Mouse (Mus musculus) liver, embryonic 14.5 days (tissue): ENCODE results near the gene Acsl3. TPM values are rescaled to one million over a fixed set of nuclear protein-coding genes. Genes with fewer than 3 reads are reported as not detected.

Experiments
- ATAC-seq: fragments of 200-750 bp; cut with Nextera tagmentation; 2 replicates; pipeline ENCODE4 v1.8.0; 2017; ENCODE audit warnings: moderate number of reproducible peaks, mild to moderate bottlenecking, moderate library complexity; ENCODE audit not compliant: insufficient read depth
- DNase-seq, 3 experiments: peaks; one replicate each; pipeline ENCODE4 v3.0.0-alpha.2; 2012 to 2013; ENCODE audit warnings: low read depth in 3 of 3, low spot score in 3 of 3
- H3K27ac ChIP-seq: fragments of 300-500 bp; sonication (generic); 2 replicates; pipeline ENCODE4 v1.5.1; 2014; ENCODE audit warnings: moderate library complexity, mild to moderate bottlenecking, control low read depth, inconsistent platforms
- H3K27me3 ChIP-seq: fragments of 300-500 bp; sonication (generic); 2 replicates; pipeline ENCODE4 v1.6.1; 2014; ENCODE audit warnings: mild to moderate bottlenecking, low read length, moderate library complexity; ENCODE audit not compliant: control insufficient read depth, insufficient read depth
- H3K36me3 ChIP-seq: fragments of 300-500 bp; sonication (generic); replicated peaks from 2 replicates; pipeline ENCODE4 v1.6.1; 2014; ENCODE audit warnings: low read depth; ENCODE audit not compliant: control insufficient read depth, insufficient read depth
- H3K4me1 ChIP-seq, 2 experiments: fragments of 200-500 bp in 1 of 2; fragments of 300-500 bp in 1 of 2; sonication (generic) in 1 of 2; replicated peaks; 2 replicates each; pipeline ENCODE4 v1.6.1; 2012 to 2014; ENCODE audit warnings: antibody characterized with exemption in 1 of 2, inconsistent platforms in 1 of 2, low read length in 1 of 2; ENCODE audit not compliant: control insufficient read depth in 2 of 2, insufficient read depth in 2 of 2
- H3K4me2 ChIP-seq: fragments of 300-500 bp; sonication (generic); 2 replicates; pipeline ENCODE4 v1.6.1; 2014; ENCODE audit warnings: low read depth, mild to moderate bottlenecking, control low read depth, moderate library complexity
- H3K4me3 ChIP-seq, 2 experiments: fragments of 200-500 bp in 1 of 2; fragments of 300-500 bp in 1 of 2; sonication (generic) in 1 of 2; 2 replicates each; pipeline ENCODE4 v1.5.1; 2012 to 2014; ENCODE audit warnings: low read depth in 2 of 2, low read length in 2 of 2, mild to moderate bottlenecking in 2 of 2, control low read depth in 1 of 2, inconsistent platforms in 1 of 2, moderate library complexity in 1 of 2; ENCODE audit not compliant: insufficient read depth in 1 of 2
- H3K9ac ChIP-seq: fragments of 300-500 bp; sonication (generic); replicated peaks from 2 replicates; pipeline ENCODE4 v1.6.1; 2014; ENCODE audit warnings: mild to moderate bottlenecking, control low read depth, moderate library complexity
- H3K9me3 ChIP-seq: fragments of 300-500 bp; sonication (generic); 2 replicates; pipeline ENCODE4 v1.6.1; 2016; ENCODE audit warnings: low read length, mixed read lengths; ENCODE audit not compliant: control insufficient read depth
- CTCF ChIP-seq: IDR thresholded peaks from 2 replicates; pipeline ENCODE4 v1.5.1; 2016; ENCODE audit warnings: antibody characterized with exemption, low read depth, control low read depth
- EP300 ChIP-seq: IDR thresholded peaks from 2 replicates; pipeline ENCODE4 v1.6.1; 2016; ENCODE audit warnings: antibody characterized with exemption, low read depth
- WGBS: fragments of 180-500 bp; shearing (Covaris S2); extraction: QIAGEN DNeasy Blood & Tissue Kit; methylation state at CpG from one replicate; pipeline ENCODE4 v1.1.7; 2014; ENCODE audit not compliant: insufficient replicate concordance; 5-methylcytosine and 5-hydroxymethylcytosine counted together
- polyA plus RNA-seq, 2 experiments: library from polyadenylated mRNA; depleted of rRNA in 1 of 2; stranded (reverse) in 1 of 2; unstranded in 1 of 2; fragments of >200 nt; fragmentation: Nextera tagmentation in 1 of 2; extraction: Ambion mirVana in 1 of 2; gene quantifications; 2 replicates each; pipeline versions ENCODE4 v1.2.1 to v1.2.3; 2012 to 2014

Acsl3 gene
- polyA plus RNA-seq, 2 experiments: 9.3 to 20.1 TPM

- no peaks in the 10 kb centered on the region for H3K36me3 ChIP-seq
- no peak overlapping the region for H3K9ac ChIP-seq
- ATAC-seq (no peak), DNase-seq (no peak)
- no peaks in the 10 kb centered on the region for H3K9me3 ChIP-seq
- TF ChIP-seq CTCF (no peak), EP300 (no peak)
- no peak overlapping the region for H3K4me2 ChIP-seq
- 21% methylated on average over 3 of the region's 3 CpGs for WGBS
- no peak overlapping the region for H3K4me3 ChIP-seq
- no peaks in the 10 kb centered on the region for H3K4me1 ChIP-seq
- no peak overlapping the region for H3K27ac ChIP-seq
- H3K27me3 ChIP-seq: no peaks in the 10 kb centered on the region
Observed at GRCm38 (mm10) chr1:78725191-78725490, 67.5 kb downstream of the Acsl3 start.

GRCm38 (mm10) chr1:78725617-78726223 lies 68.1 kb downstream of the Acsl3 start:
- DNase-seq: no peak
- Histone ChIP-seq H3K4me2 (no peak overlapping the region), H3K9me3 (no peaks in the 10 kb centered on the region), H3K4me3 (no peak overlapping the region), H3K27me3 (no peaks in the 10 kb centered on the region), H3K27ac (no peak overlapping the region), H3K36me3 (no peaks in the 10 kb centered on the region), H3K4me1 (no peaks in the 10 kb centered on the region), H3K9ac (no peak overlapping the region)
- TF ChIP-seq CTCF: no peak
- no peak for TF ChIP-seq EP300
- WGBS: 41% methylated on average over 6 of the region's 6 CpGs
- ATAC-seq: no peak

- no peak for TF ChIP-seq CTCF
- no peak for TF ChIP-seq EP300
- Histone ChIP-seq H3K27ac (no peak overlapping the region), H3K36me3 (no peaks in the 10 kb centered on the region), H3K4me1 (no peaks in the 10 kb centered on the region), H3K27me3 (no peaks in the 10 kb centered on the region), H3K4me3 (no peak overlapping the region), H3K9ac (no peak overlapping the region), H3K9me3 (no peaks in the 10 kb centered on the region), H3K4me2 (no peak overlapping the region)
- ATAC-seq: no peak
- DNase-seq: no peak
- WGBS: 65% methylated on average over 9 of the region's 9 CpGs
Observed at GRCm38 (mm10) chr1:78730114-78730720, 72.6 kb downstream of the Acsl3 start.

GRCm38 (mm10) chr1:78732290-78732689 lies 74.7 kb downstream of the Acsl3 start:
- Histone ChIP-seq H3K4me2 (no peak overlapping the region), H3K36me3 (no peaks in the 10 kb centered on the region), H3K4me1 (no peaks in the 10 kb centered on the region), H3K9me3 (no peaks in the 10 kb centered on the region), H3K27me3 (no peaks in the 10 kb centered on the region), H3K4me3 (no peak overlapping the region), H3K27ac (no peak overlapping the region), H3K9ac (no peak overlapping the region)
- TF ChIP-seq EP300 (no peak), CTCF (no peak)
- 62% methylated on average over 9 of the region's 9 CpGs for WGBS
- no peak for ATAC-seq
- DNase-seq: no peak

- DNase-seq (no peak), ATAC-seq (no peak)
- no peak overlapping the region for H3K27ac ChIP-seq
- TF ChIP-seq EP300 (no peak), CTCF (no peak)
- H3K27me3 ChIP-seq: no peaks in the 10 kb centered on the region
- H3K9me3 ChIP-seq: no peaks in the 10 kb centered on the region
- no peak overlapping the region for H3K4me2 ChIP-seq
- H3K9ac ChIP-seq: no peak overlapping the region
- 44% methylated on average over 17 of the region's 17 CpGs for WGBS
- no peaks in the 10 kb centered on the region for H3K4me1 ChIP-seq
- no peaks in the 10 kb centered on the region for H3K36me3 ChIP-seq
- no peak overlapping the region for H3K4me3 ChIP-seq
Observed at GRCm38 (mm10) chr1:78734261-78735000, 76.8 kb downstream of the Acsl3 start.
